Mouse (Mus musculus) megakaryocyte, embryonic 14.5 days (primary cell): ENCODE measurements at regions not wholly inside any gene's neighbourhood (a gene's known extent, or its start where the extent isn't known, plus 50 kb on each side); places are given as distances from the start of the nearest gene placed in this dataset.

Source experiments
- FLI1 ChIP-seq: IDR thresholded peaks from 2 replicates; pipeline ENCODE4 v1.6.1; 2012; ENCODE audit warnings: low read length, inconsistent platforms, mixed read lengths
- GATA1 ChIP-seq: IDR thresholded peaks from 3 replicates; pipeline ENCODE4 v1.6.1; 2012; ENCODE audit warnings: mixed read lengths, low read length, inconsistent platforms, borderline replicate concordance

DNA sequence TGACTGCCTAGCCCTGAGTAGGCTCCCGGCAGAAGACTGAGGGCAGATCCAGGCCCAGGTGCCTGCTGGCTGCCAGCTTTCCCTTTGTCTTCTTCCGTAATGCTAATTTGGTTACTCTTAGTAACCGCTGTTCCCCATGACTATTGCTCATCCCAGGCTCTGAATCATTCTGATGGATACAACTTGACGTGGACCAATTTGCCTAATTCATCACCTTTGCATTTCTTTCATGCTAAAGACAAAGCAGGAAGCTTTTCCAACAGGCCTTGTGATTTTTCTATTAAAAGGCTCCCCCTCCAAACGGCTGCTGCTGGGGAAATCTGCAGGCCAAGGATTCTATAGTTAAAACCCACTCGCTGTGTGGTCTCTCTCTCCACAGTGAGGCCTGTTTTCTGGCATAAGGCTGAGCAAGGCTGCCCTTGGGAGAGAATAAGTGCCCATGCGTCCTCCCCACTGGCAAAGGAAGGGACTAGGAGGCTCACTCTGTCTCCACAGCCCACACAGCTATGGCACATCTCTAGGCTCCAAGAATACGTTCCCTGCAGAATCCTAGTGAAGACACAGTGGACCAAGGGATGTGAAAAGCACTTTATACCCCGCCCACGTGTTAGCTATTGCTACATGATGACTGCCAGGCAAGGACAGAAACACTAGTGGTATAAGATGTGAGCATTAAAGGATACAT, 304.6 kb downstream of the 3100002H09Rik start:
- TF ChIP-seq GATA1 (no peak), FLI1 (no peak)
